ENCODE assay signal across 29 mouse cellular contexts in the genomic region with DNA sequence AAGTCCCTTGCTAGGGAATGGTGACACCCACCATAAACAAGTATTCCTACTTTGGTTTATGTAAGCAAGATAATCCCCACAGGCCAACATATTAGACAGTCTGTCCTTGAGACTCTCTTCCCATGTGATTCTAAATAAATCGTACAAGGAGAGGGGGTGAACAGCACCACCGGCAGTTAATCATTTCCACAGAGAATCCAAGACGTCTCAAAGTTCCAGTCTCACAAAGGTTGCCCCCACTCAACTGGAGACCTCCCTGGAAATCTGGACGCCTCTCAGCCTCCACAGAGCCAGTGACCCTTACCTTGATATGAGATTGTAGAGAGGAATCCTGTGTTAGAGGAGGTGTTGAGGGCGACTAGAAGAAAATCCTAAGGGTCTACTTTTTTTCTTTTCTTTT. TPM values are rescaled to one million over a fixed set of nuclear protein-coding genes. Genes with fewer than 3 reads are reported as not detected.
"Had no signal": no experiment of that assay in that cellular context is flagged by ENCODE, and none has a peak within 500 bp of the region (broad histone marks: within the 10 kb centered on the region; RNA-seq: fewer than 3 reads in every experiment).

No protein-coding gene starts in this region.

- H3K4me3 ChIP-seq: gastrocnemius, adult 2 months; heart, embryonic 10.5 days; heart, embryonic 12.5 days; hindbrain, embryonic 13.5 days; hindbrain, embryonic 15.5 days; limb, embryonic 13.5 days; limb, embryonic 15.5 days; liver, embryonic 12.5 days had no signal

- DNase-seq: gastrocnemius, adult 2 months; gastrocnemius, postnatal 10 days; gastrocnemius, postnatal 25 days; heart, adult 18-20 months; heart, postnatal 10 days; heart, postnatal 36 days; layer of hippocampus, adult 9-11 months; layer of hippocampus, postnatal 36 days; left cerebral cortex, postnatal 4 days; lung, adult 18-20 months had no signal

- H3K27ac ChIP-seq: gastrocnemius, adult 2 months; heart, embryonic 10.5 days; hindbrain, embryonic 13.5 days; hindbrain, embryonic 15.5 days; hindbrain, postnatal 0 days; kidney, postnatal 0 days; limb, embryonic 13.5 days; limb, embryonic 15.5 days; liver, embryonic 12.5 days; liver, embryonic 14.5 days had no signal

- H3K9me3 ChIP-seq: heart, embryonic 10.5 days; heart, embryonic 12.5 days; hindbrain, embryonic 13.5 days; hindbrain, embryonic 15.5 days; limb, embryonic 13.5 days; limb, embryonic 15.5 days; liver, embryonic 12.5 days had no signal

- H3K36me3 ChIP-seq: heart, embryonic 10.5 days; heart, embryonic 12.5 days; hindbrain, embryonic 13.5 days; hindbrain, embryonic 15.5 days; limb, embryonic 13.5 days; limb, embryonic 15.5 days; liver, embryonic 12.5 days had no signal

- H3K9ac ChIP-seq: heart, embryonic 12.5 days; hindbrain, embryonic 13.5 days; hindbrain, embryonic 15.5 days; limb, embryonic 13.5 days; limb, embryonic 15.5 days; liver, embryonic 12.5 days; liver, embryonic 14.5 days had no signal

- H3K4me2 ChIP-seq: heart, embryonic 12.5 days; hindbrain, embryonic 13.5 days; hindbrain, embryonic 15.5 days; limb, embryonic 13.5 days; limb, embryonic 15.5 days; liver, embryonic 12.5 days had no signal

- ATAC-seq: hindbrain, postnatal 0 days; intestine, embryonic 16.5 days; liver, embryonic 12.5 days had no signal

- H3K4me1 ChIP-seq: heart, embryonic 10.5 days; heart, embryonic 12.5 days; hindbrain, embryonic 13.5 days; hindbrain, embryonic 15.5 days; limb, embryonic 13.5 days; limb, embryonic 15.5 days; liver, embryonic 12.5 days had no signal

- H3K27me3 ChIP-seq: heart, embryonic 12.5 days; hindbrain, embryonic 13.5 days; hindbrain, embryonic 15.5 days; limb, embryonic 13.5 days; limb, embryonic 15.5 days; liver, embryonic 12.5 days had no signal

RNA-seq across cellular contexts. Expression of gene Ces2f, which starts 1.9 kb away (rescaled TPM):
- polyA plus RNA-seq: frontal cortex, adult 2 months; heart, embryonic 10.5 days; heart, embryonic 12.5 days; heart, embryonic 14.5 days; hindbrain, embryonic 11.5 days; hindbrain, embryonic 13.5 days; hindbrain, embryonic 15.5 days; hindbrain, postnatal 0 days; intestine, embryonic 14.5 days; intestine, embryonic 16.5 days; kidney, postnatal 0 days; limb, embryonic 11.5 days; liver, adult 2 months; liver, embryonic 12.5 days; liver, embryonic 14.5 days; liver, embryonic 16.5 days had no signal

RNA-seq across cellular contexts. Expression of gene Ces2g, which starts 12.5 kb away (rescaled TPM):
- polyA plus RNA-seq: hindbrain, embryonic 11.5 days; hindbrain, embryonic 13.5 days; hindbrain, embryonic 15.5 days; limb, embryonic 11.5 days had no signal

RNA-seq across cellular contexts. Expression of gene Ces2e, which starts 23.0 kb away (rescaled TPM):
- polyA plus RNA-seq: frontal cortex, adult 2 months; heart, embryonic 10.5 days; heart, embryonic 12.5 days; hindbrain, embryonic 11.5 days; hindbrain, embryonic 13.5 days; hindbrain, embryonic 15.5 days; hindbrain, postnatal 0 days; limb, embryonic 11.5 days; limb, embryonic 13.5 days had no signal

RNA-seq across cellular contexts. Expression of gene Ces2h, which starts 51.6 kb away (rescaled TPM):
- polyA plus RNA-seq: frontal cortex, adult 2 months; heart, embryonic 10.5 days; heart, embryonic 12.5 days; heart, embryonic 14.5 days; heart, embryonic 16.5 days; hindbrain, embryonic 11.5 days; hindbrain, embryonic 13.5 days; hindbrain, embryonic 15.5 days; hindbrain, postnatal 0 days; intestine, embryonic 14.5 days; kidney, postnatal 0 days; limb, embryonic 11.5 days; limb, embryonic 13.5 days; limb, embryonic 15.5 days; liver, embryonic 12.5 days; liver, embryonic 14.5 days; liver, embryonic 16.5 days had no signal
